ENCODE assay signal across 8 mouse cellular contexts in genomic region chr4:43493846-43494240, GRCm38 (mm10). TPM values are rescaled to one million over a fixed set of nuclear protein-coding genes. Genes with fewer than 3 reads are reported as not detected.
DNase-seq lines count a peak whose midpoint lies in the region; ATAC-seq lines count a peak whose summit lies in the region.

No protein-coding gene starts in this region.

- peak overlapping the region; percentile 64 for H3K4me3 ChIP-seq in kidney, embryonic 16.5 days (ENCODE audit: low read length)
- H3K4me3 ChIP-seq in hindbrain, embryonic 13.5 days = peak overlapping the region; percentile 65
- H3K4me3 ChIP-seq in midbrain, embryonic 16.5 days (ENCODE audit: low read depth, low read length) = peak overlapping the region; percentile 81

- peaks cover 10% of the 10 kb centered on the region for H3K36me3 ChIP-seq in kidney, embryonic 16.5 days (ENCODE audit: insufficient read depth, low read length)
- peaks cover 3% of the 10 kb centered on the region; the same call in 1 of the 2 replicates for H3K36me3 ChIP-seq in hindbrain, embryonic 13.5 days
- H3K36me3 ChIP-seq in midbrain, embryonic 16.5 days (ENCODE audit: control insufficient read depth, insufficient read depth, low read length) = no peaks in the 10 kb centered on the region; the same call in 1 of the 2 replicates

- peak overlapping the region; percentile 65 for H3K4me2 ChIP-seq in kidney, embryonic 16.5 days (replicated peaks; ENCODE audit: low read depth, low read length)
- H3K4me2 ChIP-seq in hindbrain, embryonic 13.5 days = peak overlapping the region; percentile 62
- peak overlapping the region; percentile 74 for H3K4me2 ChIP-seq in midbrain, embryonic 16.5 days (ENCODE audit: low read length)

- DNase-seq in kidney, postnatal 10 days = no peak
- DNase-seq in brain, adult 2 months (ENCODE audit: low read depth, low spot score) = peak; percentile 27
- no peak for DNase-seq in right cerebral cortex, adult 2 months (ENCODE audit: low spot score in 2 of 2)
- no peak for DNase-seq in kidney, adult 11 months
- DNase-seq in layer of hippocampus, adult 8-10 months (ENCODE audit: low spot score in 2 of 2) = no peak

- H3K9ac ChIP-seq in kidney, embryonic 16.5 days (replicated peaks; ENCODE audit: low read length) = peak overlapping the region; percentile 79
- peak overlapping the region; percentile 84 for H3K9ac ChIP-seq in hindbrain, embryonic 13.5 days
- H3K9ac ChIP-seq in midbrain, embryonic 16.5 days (ENCODE audit: low read depth, low read length) = peak overlapping the region; percentile 85

- no peak for ATAC-seq in kidney, embryonic 16.5 days (ENCODE audit: low FRiP score, low TSS enrichment)
- ATAC-seq in hindbrain, embryonic 13.5 days (ENCODE audit: low FRiP score) = no peak
- no peak for ATAC-seq in midbrain, embryonic 16.5 days

- WGBS in kidney, embryonic 16.5 days = 2% methylated on average over 9 of the region's 9 CpGs
- 1% methylated on average over 9 of the region's 9 CpGs for WGBS in hindbrain, embryonic 13.5 days
- 1% methylated on average over 9 of the region's 9 CpGs for WGBS in midbrain, embryonic 16.5 days

- H3K27me3 ChIP-seq in kidney, embryonic 16.5 days (ENCODE audit: insufficient read depth, low read length) = no peaks in the 10 kb centered on the region
- H3K27me3 ChIP-seq in hindbrain, embryonic 13.5 days = 0 out of 2 replicates have a peak, but pooled peaks cover 3% of the 10 kb centered on the region
- H3K27me3 ChIP-seq in midbrain, embryonic 16.5 days (ENCODE audit: control insufficient read depth, insufficient read depth, low read depth, low read length) = 0 out of 2 replicates have a peak, but pooled peaks cover 3% of the 10 kb centered on the region

- peak overlapping the region; percentile 83 for H3K27ac ChIP-seq in kidney, embryonic 16.5 days (ENCODE audit: low read length)
- peak overlapping the region; percentile 91 for H3K27ac ChIP-seq in hindbrain, embryonic 13.5 days
- H3K27ac ChIP-seq in midbrain, embryonic 16.5 days (ENCODE audit: low read length) = peak overlapping the region; percentile 93

- H3K9me3 ChIP-seq in kidney, embryonic 16.5 days (ENCODE audit: low read length) = no peaks in the 10 kb centered on the region
- no peaks in the 10 kb centered on the region for H3K9me3 ChIP-seq in hindbrain, embryonic 13.5 days
- H3K9me3 ChIP-seq in midbrain, embryonic 16.5 days (replicated peaks; ENCODE audit: control insufficient read depth, low read length, poor library complexity, severe bottlenecking) = no peaks in the 10 kb centered on the region; the same call in 1 of the 2 replicates

- peaks cover 27% of the 10 kb centered on the region for H3K4me1 ChIP-seq in kidney, embryonic 16.5 days (ENCODE audit: insufficient read depth, low read length)
- H3K4me1 ChIP-seq in hindbrain, embryonic 13.5 days (replicated peaks) = peaks cover 30% of the 10 kb centered on the region
- H3K4me1 ChIP-seq in midbrain, embryonic 16.5 days (ENCODE audit: control insufficient read depth, insufficient read depth, low read length) = peaks cover 13% of the 10 kb centered on the region

RNA-seq across cellular contexts. Expression of gene Ccdc107, which starts 1.1 kb away (rescaled TPM):
- polyA plus RNA-seq in kidney, embryonic 16.5 days (2015; fragmentation: Nextera tagmentation; extraction: Ambion mirVana) = 73.5 and 89.4 TPM in 2 replicates
- polyA plus RNA-seq in hindbrain, embryonic 13.5 days (2015; fragmentation: Nextera tagmentation; extraction: Ambion mirVana) = 65.1 and 69.0 TPM in 2 replicates
- polyA plus RNA-seq in midbrain, embryonic 16.5 days (2015; fragmentation: Nextera tagmentation; extraction: Ambion mirVana) = 81.1 and 90.3 TPM in 2 replicates
- total RNA-seq in layer of hippocampus, adult 8-10 months (2022) = 10 to 100 TPM; 22.1 to 30.0 (median 27.6) TPM

RNA-seq across cellular contexts. Expression of gene Arhgef39, which starts 5.7 kb away (rescaled TPM):
- 45.3 and 47.7 TPM in 2 replicates for polyA plus RNA-seq in kidney, embryonic 16.5 days (2015; fragmentation: Nextera tagmentation; extraction: Ambion mirVana)
- 8.4 and 8.9 TPM in 2 replicates for polyA plus RNA-seq in hindbrain, embryonic 13.5 days (2015; fragmentation: Nextera tagmentation; extraction: Ambion mirVana)
- 4.4 and 7.3 TPM in 2 replicates for polyA plus RNA-seq in midbrain, embryonic 16.5 days (2015; fragmentation: Nextera tagmentation; extraction: Ambion mirVana)
- total RNA-seq in layer of hippocampus, adult 8-10 months (2022) = 1 to 10 TPM in 1 of 4 experiments, not detected in 3; 1.0 TPM

RNA-seq across cellular contexts. Expression of gene Sit1, which starts 10.3 kb away (rescaled TPM):
- not detected in 2 replicates for polyA plus RNA-seq in kidney, embryonic 16.5 days (2015; fragmentation: Nextera tagmentation; extraction: Ambion mirVana)
- not detected in 2 replicates for polyA plus RNA-seq in hindbrain, embryonic 13.5 days (2015; fragmentation: Nextera tagmentation; extraction: Ambion mirVana)
- polyA plus RNA-seq in midbrain, embryonic 16.5 days (2015; fragmentation: Nextera tagmentation; extraction: Ambion mirVana) = not detected in 2 replicates
- total RNA-seq in layer of hippocampus, adult 8-10 months (2022) = not detected

RNA-seq across cellular contexts. Expression of gene Car9, which starts 12.9 kb away (rescaled TPM):
- 1.5 and 2.7 TPM in 2 replicates for polyA plus RNA-seq in kidney, embryonic 16.5 days (2015; fragmentation: Nextera tagmentation; extraction: Ambion mirVana)
- 0.19 and 0.25 TPM in 2 replicates for polyA plus RNA-seq in hindbrain, embryonic 13.5 days (2015; fragmentation: Nextera tagmentation; extraction: Ambion mirVana)
- 0.21 TPM in 1 of 2 replicates, not detected in the other for polyA plus RNA-seq in midbrain, embryonic 16.5 days (2015; fragmentation: Nextera tagmentation; extraction: Ambion mirVana)
- total RNA-seq in layer of hippocampus, adult 8-10 months (2022) = under 1 TPM in 1 of 4 experiments, not detected in 3; 0.65 TPM

RNA-seq across cellular contexts. Expression of gene Tpm2, which starts 29.7 kb away (rescaled TPM):
- polyA plus RNA-seq in kidney, embryonic 16.5 days (2015; fragmentation: Nextera tagmentation; extraction: Ambion mirVana) = 233 and 312 TPM in 2 replicates
- 18.8 and 20.9 TPM in 2 replicates for polyA plus RNA-seq in hindbrain, embryonic 13.5 days (2015; fragmentation: Nextera tagmentation; extraction: Ambion mirVana)
- polyA plus RNA-seq in midbrain, embryonic 16.5 days (2015; fragmentation: Nextera tagmentation; extraction: Ambion mirVana) = 7.3 and 8.3 TPM in 2 replicates
- 1 to 10 TPM; 6.7 to 9.4 (median 9.0) TPM for total RNA-seq in layer of hippocampus, adult 8-10 months (2022)
